Mouse (Mus musculus) cerebellum, adult 2 months (tissue): ENCODE measurements around the gene Clk2.

Experiments used
- CTCF ChIP-seq: fragments of 200-500 bp; IDR thresholded peaks from 2 replicates; pipeline ENCODE4 v1.5.1; 2011; ENCODE audit warnings: low read depth, mild to moderate bottlenecking, control low read depth, low read length, moderate library complexity, borderline replicate concordance; ENCODE audit not compliant: insufficient read depth
- POLR2A ChIP-seq: fragments of 200-500 bp; IDR thresholded peaks from 2 replicates; pipeline ENCODE4 v1.6.1; 2011; ENCODE audit warnings: low read length, control low read depth, borderline replicate concordance; ENCODE audit not compliant: insufficient read depth

- TF ChIP-seq CTCF, result no peak
- TF ChIP-seq POLR2A, result no peak
Observed at GRCm38 (mm10) chr3:89225321-89225815, 60.8 kb downstream of the Clk2 start.
